Mouse (Mus musculus): Measurements from ENCODE around the gene Rnf168. TPM values are rescaled to one million over a fixed set of nuclear protein-coding genes. Genes with fewer than 3 reads are reported as not detected.
"Not testable (repeated sequence)": the region's sequence is repeated elsewhere in the genome, so short reads cannot be mapped to it uniquely, and the experiment has no call there.

Rnf168 gene
- 17.9 and 19.9 TPM in 2 replicates for polyA plus RNA-seq (2015; fragmentation: Nextera tagmentation; extraction: Ambion mirVana)

- DNase-seq (peak; percentile 88), ATAC-seq (ENCODE audit: low read depth) (peak; percentile 94)
- under 1% methylated on average over 75 of the region's 75 CpGs for WGBS (ENCODE audit: insufficient replicate concordance)
- Histone ChIP-seq H3K27ac (peak within 1 kb of the TSS; percentile 96), H3K9me3 (replicated peaks) (peaks cover 3% of the 10 kb centered on the region; the same call in 1 of the 2 replicates), H3K36me3 (peaks cover 19% of the 10 kb centered on the region), H3K4me2 (peak within 1 kb of the TSS; percentile 83), H3K4me3 (replicated peaks) (peak within 1 kb of the TSS; percentile 77), H3K9ac (peak within 1 kb of the TSS; percentile 89), H3K27me3 (no peaks in the 10 kb centered on the region), H3K4me1 (replicated peaks) (peaks cover 43% of the 10 kb centered on the region)
Measured at GRCm38 (mm10) chr16:32277308-32278256, at the start of gene Rnf168. Gene Rnf168, plus strand, starts transcription at chr16:32277459.

- not testable (repeated sequence) for H3K4me3 ChIP-seq (replicated peaks); H3K27me3 ChIP-seq; H3K9ac ChIP-seq; H3K4me1 ChIP-seq (replicated peaks); H3K27ac ChIP-seq; ATAC-seq (ENCODE audit: low read depth); H3K4me2 ChIP-seq; H3K9me3 ChIP-seq (replicated peaks); DNase-seq
- WGBS (ENCODE audit: insufficient replicate concordance): 78% methylated on average over 3 of the region's 3 CpGs
- peaks cover 39% of the 10 kb centered on the region for H3K36me3 ChIP-seq
Measured at GRCm38 (mm10) chr16:32232050-32232449, 45.2 kb upstream of the Rnf168 start.

GRCm38 (mm10) chr16:32237930-32238680 is 39.2 kb upstream of the Rnf168 start:
- no peak overlapping the region for H3K4me2 ChIP-seq
- H3K9ac ChIP-seq: no peak overlapping the region
- 88% methylated on average over 19 of the region's 19 CpGs for WGBS (ENCODE audit: insufficient replicate concordance)
- H3K4me1 ChIP-seq (replicated peaks): peaks cover 3% of the 10 kb centered on the region
- no peaks in the 10 kb centered on the region for H3K9me3 ChIP-seq (replicated peaks)
- H3K27ac ChIP-seq: no peak overlapping the region
- ATAC-seq (ENCODE audit: low read depth) (no peak), DNase-seq (no peak)
- H3K4me3 ChIP-seq (replicated peaks): no peak overlapping the region
- H3K27me3 ChIP-seq: no peaks in the 10 kb centered on the region
- H3K36me3 ChIP-seq: peaks cover 49% of the 10 kb centered on the region

- no peak overlapping the region for H3K27ac ChIP-seq
- H3K36me3 ChIP-seq: peaks cover 34% of the 10 kb centered on the region
- WGBS (ENCODE audit: insufficient replicate concordance): 74% methylated on average over 2 of the region's 2 CpGs
Measured at GRCm38 (mm10) chr16:32239428-32240312, 37.6 kb upstream of the Rnf168 start.

GRCm38 (mm10) chr16:32243901-32244300 is 33.4 kb upstream of the Rnf168 start:
- no peak for DNase-seq
- ATAC-seq (ENCODE audit: low read depth): no peak
- Histone ChIP-seq H3K36me3 (peaks cover 8% of the 10 kb centered on the region; the same call in 1 of the 2 replicates), H3K4me3 (replicated peaks) (no peak overlapping the region), H3K9ac (0 out of 2 replicates have a peak overlapping the region, but pooled peaks have one; percentile 23), H3K27me3 (no peaks in the 10 kb centered on the region), H3K27ac (peak overlapping the region; percentile 54; the same call in 1 of the 2 replicates), H3K4me1 (replicated peaks) (peaks cover 39% of the 10 kb centered on the region), H3K9me3 (replicated peaks) (no peaks in the 10 kb centered on the region), H3K4me2 (peak overlapping the region; percentile 5; the same call in 1 of the 2 replicates)
- 96% methylated on average over 3 of the region's 3 CpGs for WGBS (ENCODE audit: insufficient replicate concordance)

More at GRCm38 (mm10) chr16:32239428-32240312, 37.6 kb upstream of the Rnf168 start:
- DNase-seq: no peak
- no peaks in the 10 kb centered on the region for H3K9me3 ChIP-seq (replicated peaks)
- no peak overlapping the region for H3K4me2 ChIP-seq
- H3K27me3 ChIP-seq: no peaks in the 10 kb centered on the region
- H3K4me1 ChIP-seq (replicated peaks): peaks cover 15% of the 10 kb centered on the region
- no peak overlapping the region for H3K4me3 ChIP-seq (replicated peaks)
- no peak for ATAC-seq (ENCODE audit: low read depth)
- no peak overlapping the region for H3K9ac ChIP-seq

GRCm38 (mm10) chr16:32246351-32246791 is 30.9 kb upstream of the Rnf168 start:
- WGBS (ENCODE audit: insufficient replicate concordance): under 1% methylated on average over 37 of the region's 41 CpGs
- H3K4me1 ChIP-seq (replicated peaks): peaks cover 42% of the 10 kb centered on the region
- peak overlapping the region; percentile 95 for H3K4me3 ChIP-seq (replicated peaks)
- ATAC-seq (ENCODE audit: low read depth) (peak; percentile 37), DNase-seq (peak; percentile 59)
- H3K36me3 ChIP-seq: no peaks in the 10 kb centered on the region
- H3K9me3 ChIP-seq (replicated peaks): no peaks in the 10 kb centered on the region
- H3K4me2 ChIP-seq: peak overlapping the region; percentile 89
- no peaks in the 10 kb centered on the region for H3K27me3 ChIP-seq
- peak overlapping the region; percentile 97 for H3K27ac ChIP-seq
- H3K9ac ChIP-seq: peak overlapping the region; percentile 97

GRCm38 (mm10) chr16:32246952-32247370 is 30.3 kb upstream of the Rnf168 start, which contains the start of the genes Fbxo45 and Wdr53:
Gene Fbxo45, minus strand, starts transcription at chr16:32247158.
Gene Wdr53, plus strand, starts transcription at chr16:32247227.
- Histone ChIP-seq H3K4me1 (replicated peaks) (peaks cover 42% of the 10 kb centered on the region), H3K4me2 (peak within 1 kb of the TSS; percentile 89), H3K4me3 (replicated peaks) (peak within 1 kb of the TSS; percentile 95), H3K27ac (peak within 1 kb of the TSS; percentile 97), H3K9me3 (replicated peaks) (no peaks in the 10 kb centered on the region), H3K36me3 (peaks cover 4% of the 10 kb centered on the region), H3K9ac (peak within 1 kb of the TSS; percentile 97), H3K27me3 (no peaks in the 10 kb centered on the region)
- WGBS (ENCODE audit: insufficient replicate concordance): under 1% methylated on average over 48 of the region's 48 CpGs
- ATAC-seq (ENCODE audit: low read depth): peak; percentile 97
- peak; percentile 97 for DNase-seq

- H3K4me3 ChIP-seq (replicated peaks); H3K27me3 ChIP-seq; H3K4me2 ChIP-seq; H3K4me1 ChIP-seq (replicated peaks); H3K9me3 ChIP-seq (replicated peaks); ATAC-seq (ENCODE audit: low read depth); H3K27ac ChIP-seq; H3K9ac ChIP-seq; H3K36me3 ChIP-seq: not testable (repeated sequence)
- DNase-seq: peak; percentile 19
- 67% methylated on average over 2 of the region's 2 CpGs for WGBS (ENCODE audit: insufficient replicate concordance)
Measured at GRCm38 (mm10) chr16:32264225-32264624, 13.0 kb upstream of the Rnf168 start.

GRCm38 (mm10) chr16:32271291-32271690 is 6.0 kb upstream of the Rnf168 start, which contains the start of gene Smco1:
Gene Smco1, plus strand, starts transcription at chr16:32271468.
- Histone ChIP-seq H3K9me3 (replicated peaks) (no peaks in the 10 kb centered on the region), H3K4me2 (no peak within 1 kb of the TSS), H3K4me1 (replicated peaks) (peaks cover 2% of the 10 kb centered on the region), H3K27ac (no peak within 1 kb of the TSS), H3K36me3 (no peaks in the 10 kb centered on the region), H3K4me3 (replicated peaks) (no peak within 1 kb of the TSS), H3K27me3 (no peaks in the 10 kb centered on the region), H3K9ac (no peak within 1 kb of the TSS)
- ATAC-seq (ENCODE audit: low read depth) (no peak), DNase-seq (no peak)
- WGBS (ENCODE audit: insufficient replicate concordance): 72% methylated on average over 11 of the region's 11 CpGs

GRCm38 (mm10) chr16:32273338-32273737 is 3.9 kb upstream of the Rnf168 start:
- H3K9me3 ChIP-seq (replicated peaks): no peaks in the 10 kb centered on the region
- DNase-seq (peak; percentile 7), ATAC-seq (ENCODE audit: low read depth) (no peak)
- H3K4me3 ChIP-seq (replicated peaks): no peak overlapping the region
- H3K4me2 ChIP-seq: no peak overlapping the region
- WGBS (ENCODE audit: insufficient replicate concordance): 62% methylated on average over 9 of the region's 9 CpGs
- H3K4me1 ChIP-seq (replicated peaks): peaks cover 9% of the 10 kb centered on the region
- H3K36me3 ChIP-seq: no peaks in the 10 kb centered on the region
- no peak overlapping the region for H3K27ac ChIP-seq
- no peak overlapping the region for H3K9ac ChIP-seq
- H3K27me3 ChIP-seq: no peaks in the 10 kb centered on the region

Measured in liver, embryonic 13.5 days (tissue).